Mouse (Mus musculus) left cerebral cortex, postnatal 36 days (tissue): Measurements from ENCODE around the gene Mical2. TPM values are rescaled to one million over a fixed set of nuclear protein-coding genes. Genes with fewer than 3 reads are reported as not detected.

Source experiments
- DNase-seq, 2 experiments: peaks; one replicate each; pipeline ENCODE4 v3.0.0; 2021 to 2022; ENCODE audit warnings: low spot score in 2 of 2, mixed read lengths in 1 of 2
- intact Hi-C: fragments of 180-260 bp; cut with DNase I; formaldehyde crosslinking; loops from one replicate; pipeline ENCODE4 v1.15.1; 2025
- total RNA-seq, 2 experiments: library from RNA; stranded (reverse); gene quantifications; 2 replicates each; pipeline ENCODE4 v1.2.3; 2021

Mical2 gene
- total RNA-seq, 2 experiments from 2014 or later: 605 to 619 TPM

- DNase-seq: no peak
- intact Hi-C loops: loop anchor here (5.0 kb wide), 1 partner anchor 79 kb away; no protein-coding TSS in a partner anchor
Measured at GRCm38 (mm10) chr7:112237868-112238267, 12.2 kb downstream of the Mical2 start.

GRCm38 (mm10) chr7:112238768-112239728, 13.4 kb downstream of the Mical2 start:
- intact Hi-C loops: loop anchor here (5.0 kb wide), 1 partner anchor 78 kb away; no protein-coding TSS in a partner anchor
- DNase-seq: peak; percentile 82 to 88

GRCm38 (mm10) chr7:112240748-112241147, 15.1 kb downstream of the Mical2 start:
- intact Hi-C loops: loop anchor here (2.0 kb wide), 1 partner anchor 36 kb away; no protein-coding TSS in a partner anchor

GRCm38 (mm10) chr7:112241211-112241944, 15.7 kb downstream of the Mical2 start:
- intact Hi-C loops: loop anchor here (2.0 kb wide), 1 partner anchor 37 kb away; no protein-coding TSS in a partner anchor
- DNase-seq: peak; percentile 75 to 84

More at GRCm38 (mm10) chr7:112240748-112241147, 15.1 kb downstream of the Mical2 start:
- no peak for DNase-seq

GRCm38 (mm10) chr7:112241945-112242329, 16.3 kb downstream of the Mical2 start:
- intact Hi-C loops: loop anchor here (2.0 kb wide), 1 partner anchor 37 kb away; no protein-coding TSS in a partner anchor

GRCm38 (mm10) chr7:112242587-112242986, 16.9 kb downstream of the Mical2 start:
- no peak for DNase-seq
- intact Hi-C loops: no loop called here

More at GRCm38 (mm10) chr7:112241945-112242329, 16.3 kb downstream of the Mical2 start:
- DNase-seq: no peak

GRCm38 (mm10) chr7:112244071-112244470, 18.4 kb downstream of the Mical2 start:
- DNase-seq: no peak

GRCm38 (mm10) chr7:112244683-112245082, 19.0 kb downstream of the Mical2 start:
- no peak for DNase-seq
- intact Hi-C loops: no loop called here

More at GRCm38 (mm10) chr7:112244071-112244470, 18.4 kb downstream of the Mical2 start:
- intact Hi-C loops: no loop called here

- intact Hi-C loops: no loop called here
- no peak for DNase-seq
Measured at GRCm38 (mm10) chr7:112245839-112246438, 20.3 kb downstream of the Mical2 start.

DNA sequence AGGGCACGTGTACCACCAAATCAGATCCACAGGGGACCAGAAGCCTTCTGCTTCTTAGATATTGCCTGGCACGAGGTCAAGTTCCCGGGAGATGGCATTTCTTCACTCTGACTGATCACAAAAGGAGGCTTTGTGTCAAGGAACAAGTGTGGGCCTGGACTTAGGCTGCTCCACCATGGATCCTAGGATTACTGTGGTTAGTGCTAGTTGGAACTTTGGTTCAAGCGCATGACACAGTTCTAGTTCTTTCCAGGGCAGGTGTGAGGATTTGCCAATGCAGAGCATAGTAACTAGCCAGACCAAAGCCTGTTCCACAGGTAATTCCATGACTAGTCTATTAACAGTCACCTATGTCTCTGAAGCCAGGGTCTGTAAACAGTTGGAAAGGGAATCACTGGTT, 20.8 kb downstream of the Mical2 start:
- no peak for DNase-seq
- intact Hi-C loops: no loop called here

DNA sequence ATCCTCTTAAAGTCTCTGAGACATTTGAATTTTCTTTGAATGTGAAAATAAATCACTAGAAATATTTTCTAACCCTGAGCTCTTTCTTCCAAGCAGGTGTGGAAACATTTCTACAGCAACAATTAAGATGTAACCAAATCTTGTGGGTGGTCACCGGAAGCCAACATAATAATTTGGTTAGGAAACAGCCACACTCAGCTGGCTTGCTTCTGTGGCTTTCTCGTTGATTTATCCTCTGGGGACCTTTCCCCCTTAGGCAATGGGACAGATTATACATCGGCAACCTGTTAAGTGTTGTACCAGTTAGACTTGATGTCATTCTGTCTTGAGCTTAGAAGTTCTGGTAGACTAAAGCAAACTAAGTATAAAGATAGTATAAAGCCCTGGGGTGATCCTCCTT, 22.2 kb downstream of the Mical2 start:
- no peak for DNase-seq
- intact Hi-C loops: no loop called here

- intact Hi-C loops: no loop called here
- DNase-seq: no peak
Measured at GRCm38 (mm10) chr7:112249476-112249875, 23.8 kb downstream of the Mical2 start.

- intact Hi-C loops: no loop called here
- no peak for DNase-seq
Measured at GRCm38 (mm10) chr7:112252065-112252464, 26.4 kb downstream of the Mical2 start.

GRCm38 (mm10) chr7:112254233-112254632, 28.6 kb downstream of the Mical2 start:
- DNase-seq: no peak
- intact Hi-C loops: no loop called here

DNA sequence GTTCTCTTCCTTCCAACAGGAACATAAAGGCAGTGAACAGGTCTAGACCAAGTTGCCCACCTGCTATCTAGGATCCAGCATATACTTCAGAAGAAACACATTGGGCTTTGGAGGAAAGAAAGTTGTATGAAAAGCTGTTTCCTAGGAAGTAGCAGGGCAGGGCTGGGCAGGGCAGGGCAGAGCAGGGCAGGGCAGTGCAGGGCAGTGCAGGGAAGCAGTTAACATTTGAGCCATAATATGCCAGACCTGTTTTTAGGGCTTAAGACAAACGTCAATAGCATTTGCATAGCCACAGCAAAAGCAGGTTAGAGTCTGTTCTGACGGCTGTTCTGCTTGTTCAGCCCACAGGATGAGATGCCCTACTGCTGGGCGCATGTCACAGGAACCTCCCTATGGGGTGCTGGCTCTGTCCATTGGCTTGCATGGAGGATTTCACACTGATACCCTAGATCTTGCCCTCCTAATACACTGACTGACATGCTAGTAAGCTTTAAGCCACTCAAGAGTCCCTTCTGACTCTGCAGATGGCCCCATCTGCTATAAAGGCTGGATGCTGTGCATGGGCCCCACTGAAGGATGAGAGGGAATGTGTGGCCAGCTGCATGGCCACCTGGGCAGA, 29.7 kb downstream of the Mical2 start:
- no peak for DNase-seq

DNA sequence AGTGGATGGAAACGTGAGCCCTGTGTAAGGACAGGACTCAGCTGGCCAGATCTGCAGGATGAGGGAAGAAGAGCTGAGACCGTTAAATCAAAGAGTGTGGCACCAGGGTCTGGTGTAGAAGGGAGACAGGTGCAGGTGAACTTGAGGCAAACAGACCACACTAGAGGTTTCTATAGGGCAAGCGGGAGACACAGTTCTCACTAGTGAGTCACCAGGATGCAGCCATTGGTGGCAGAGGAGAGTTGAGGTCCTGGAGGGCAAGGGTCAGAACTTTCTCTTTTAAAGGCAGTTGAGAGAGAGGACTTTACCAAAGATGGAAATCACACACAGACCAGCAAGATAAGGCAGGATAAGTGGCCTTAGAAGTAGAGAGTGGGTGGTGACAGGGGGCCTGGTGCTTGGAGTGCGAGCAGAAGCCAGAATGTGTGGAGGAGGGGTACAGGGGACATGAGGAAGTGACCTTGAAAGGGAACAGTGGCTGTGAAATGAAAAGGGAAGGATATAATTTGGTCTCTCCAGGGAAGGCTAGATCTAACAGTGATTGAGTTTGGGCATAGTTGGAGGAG, 32.8 kb downstream of the Mical2 start:
- no peak for DNase-seq
- intact Hi-C loops: no loop called here

More for the DNA sequence above, 29.7 kb downstream of the Mical2 start:
- intact Hi-C loops: no loop called here

DNA sequence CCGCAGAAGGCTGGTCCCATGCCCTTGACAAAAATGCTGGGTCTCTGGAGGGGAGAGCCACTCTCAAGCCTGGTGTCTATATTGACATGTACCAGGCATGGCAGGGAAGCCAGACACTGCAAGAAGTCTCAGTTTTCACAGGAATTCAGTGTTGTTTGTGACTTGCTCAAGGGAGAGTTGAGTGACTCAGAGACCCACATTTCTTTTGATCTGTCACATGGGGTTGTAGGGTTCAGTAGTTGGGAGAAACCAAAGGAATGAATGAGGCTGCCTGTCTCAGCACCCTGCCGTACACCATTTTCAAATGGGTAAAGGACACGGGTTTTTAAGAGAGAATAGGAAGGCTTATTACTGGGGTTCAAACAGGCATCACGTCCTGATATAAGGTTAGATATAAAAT, 33.6 kb downstream of the Mical2 start:
- intact Hi-C loops: no loop called here
- DNase-seq: no peak

DNA sequence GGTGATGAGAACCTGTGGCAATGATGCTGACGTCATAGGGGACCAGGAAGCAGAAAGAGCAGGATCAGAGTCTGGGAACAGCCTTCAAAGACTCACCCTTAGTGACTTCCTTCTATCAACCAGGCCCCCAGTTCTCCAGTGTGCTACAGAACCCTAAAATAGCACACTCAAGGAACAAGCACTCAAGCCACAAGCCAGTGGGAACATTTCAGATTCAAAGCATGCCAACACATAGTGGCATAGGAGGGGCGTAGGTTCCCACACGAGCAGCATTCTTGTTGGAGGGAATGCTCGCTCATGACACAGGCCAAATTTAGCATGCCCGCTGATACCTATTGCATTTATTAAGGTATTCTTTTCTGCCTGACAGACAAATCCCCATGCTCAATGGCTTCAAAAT, 35.5 kb downstream of the Mical2 start:
- DNase-seq: no peak
- intact Hi-C loops: no loop called here

GRCm38 (mm10) chr7:112267266-112267665, 41.6 kb downstream of the Mical2 start:
- intact Hi-C loops: no loop called here
- DNase-seq: no peak
